Mouse (Mus musculus) frontal cortex, postnatal 10 days (tissue): ENCODE measurements around the gene Tm4sf1.

Experiments
- DNase-seq, 2 experiments: peaks; one replicate each; pipeline ENCODE4 v3.0.0; 2022; ENCODE audit warnings: low spot score in 2 of 2, mixed read lengths in 1 of 2

The Tm4sf1 gene

DNA sequence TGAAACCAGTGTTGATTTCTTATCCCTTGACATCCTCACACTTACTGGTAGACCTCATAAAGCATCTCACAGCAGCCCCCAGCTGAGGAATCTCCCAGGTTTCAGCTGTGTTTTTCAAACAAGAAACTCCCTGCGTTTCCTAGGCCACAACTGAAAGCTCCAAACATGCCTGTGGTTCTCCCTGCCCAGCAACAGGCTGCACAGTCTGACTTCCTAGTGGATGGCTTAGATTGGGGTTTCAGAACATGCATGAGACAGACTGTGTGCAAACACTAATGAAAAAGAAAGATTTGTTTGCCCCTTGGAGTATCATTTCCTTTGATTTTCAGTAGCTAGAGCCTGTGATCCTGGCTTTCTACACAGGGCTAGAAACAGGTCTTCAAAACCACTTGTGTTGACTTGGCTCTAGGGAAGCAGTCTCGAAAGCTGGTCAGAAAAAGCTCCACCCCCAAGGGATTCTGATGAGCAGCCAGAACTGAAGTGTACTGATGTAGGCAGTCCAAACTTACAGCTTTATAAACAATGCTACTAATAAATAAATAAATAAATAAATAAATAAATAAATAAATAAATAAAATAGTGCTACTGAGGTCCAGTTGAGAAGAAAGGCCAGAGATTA lies at the start of gene Tm4sf1:
Gene Tm4sf1 (minus strand): TSS at position 68 of the 619 bp plus-strand sequence.
- no peak for DNase-seq

DNA sequence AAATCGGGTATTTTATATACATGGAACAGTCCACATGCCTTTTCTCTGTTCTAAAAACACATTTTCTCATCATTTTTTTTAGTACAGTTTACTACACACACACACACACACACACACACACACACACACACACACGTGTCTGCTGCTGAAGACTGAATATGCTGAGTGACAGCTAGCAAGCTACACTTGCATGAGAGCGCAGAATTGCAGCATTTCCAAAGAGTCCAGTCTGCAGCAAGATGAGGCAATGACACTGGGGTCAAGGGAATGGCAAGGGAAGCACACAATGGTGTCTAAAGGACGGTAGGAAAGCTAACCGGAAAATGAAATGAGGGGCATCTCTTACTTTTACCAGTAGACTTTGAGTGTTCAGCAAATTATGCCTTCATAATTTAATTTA lies 43.0 kb upstream of the Tm4sf1 start:
- no peak for DNase-seq

DNA sequence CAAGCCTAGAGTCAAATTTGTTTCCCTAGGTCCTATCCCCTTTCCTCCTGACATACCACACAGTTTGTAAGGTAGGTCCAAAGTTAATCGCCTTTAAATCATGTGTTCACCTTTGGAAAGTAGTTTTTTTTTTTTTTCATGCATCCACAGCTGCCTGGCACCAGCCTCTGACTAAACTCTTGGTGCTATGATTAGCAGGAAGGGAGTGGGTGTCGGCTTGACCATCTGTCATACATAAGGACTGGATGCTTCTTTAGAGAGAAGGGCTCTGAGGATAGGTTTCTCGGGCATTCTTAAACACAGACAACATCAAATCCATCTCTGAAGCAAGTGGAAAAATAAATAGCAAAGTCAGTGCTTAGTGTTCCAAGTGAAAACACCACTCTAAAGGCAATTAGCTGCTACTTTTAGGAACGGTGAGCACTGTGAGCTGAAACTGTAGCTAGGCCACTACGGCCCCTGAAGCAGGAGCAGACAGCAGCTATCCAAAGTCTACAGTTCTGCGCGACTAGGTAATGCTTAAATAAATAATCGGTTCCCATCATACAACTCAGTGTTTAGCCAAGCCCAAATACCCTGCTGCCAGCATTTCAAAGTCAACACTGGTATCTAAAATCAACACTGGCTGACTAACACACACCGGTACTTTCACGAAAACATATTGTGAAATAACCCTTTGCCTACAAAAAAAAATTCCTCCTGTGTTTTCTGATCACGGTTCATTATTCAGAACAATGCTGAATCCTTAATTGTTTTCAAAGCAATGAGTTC lies 42.2 kb upstream of the Tm4sf1 start:
- DNase-seq, result peak; percentile 16 to 20

- no peak for DNase-seq
Measured at GRCm38 (mm10) chr3:57342976-57343375, 41.2 kb upstream of the Tm4sf1 start.

DNA sequence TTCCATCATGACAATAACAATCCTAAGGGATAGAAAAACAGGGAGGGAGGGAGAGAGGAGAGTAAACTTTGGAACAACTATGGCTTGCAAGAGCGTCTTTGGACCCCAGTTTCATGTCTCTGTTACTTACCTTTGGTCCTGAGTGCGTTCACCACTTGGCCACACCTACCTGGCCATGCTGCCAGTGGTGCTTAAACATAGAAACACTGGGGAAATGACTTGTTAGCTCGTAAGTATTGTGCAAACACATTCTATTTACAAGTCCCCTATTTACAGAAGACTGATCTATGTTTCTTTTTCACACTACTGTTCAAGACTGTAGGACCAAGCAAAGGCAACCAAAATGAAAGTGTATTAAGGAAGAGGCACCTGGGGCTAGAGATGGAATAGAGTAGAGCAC lies 39.5 kb upstream of the Tm4sf1 start:
- DNase-seq, result no peak

DNA sequence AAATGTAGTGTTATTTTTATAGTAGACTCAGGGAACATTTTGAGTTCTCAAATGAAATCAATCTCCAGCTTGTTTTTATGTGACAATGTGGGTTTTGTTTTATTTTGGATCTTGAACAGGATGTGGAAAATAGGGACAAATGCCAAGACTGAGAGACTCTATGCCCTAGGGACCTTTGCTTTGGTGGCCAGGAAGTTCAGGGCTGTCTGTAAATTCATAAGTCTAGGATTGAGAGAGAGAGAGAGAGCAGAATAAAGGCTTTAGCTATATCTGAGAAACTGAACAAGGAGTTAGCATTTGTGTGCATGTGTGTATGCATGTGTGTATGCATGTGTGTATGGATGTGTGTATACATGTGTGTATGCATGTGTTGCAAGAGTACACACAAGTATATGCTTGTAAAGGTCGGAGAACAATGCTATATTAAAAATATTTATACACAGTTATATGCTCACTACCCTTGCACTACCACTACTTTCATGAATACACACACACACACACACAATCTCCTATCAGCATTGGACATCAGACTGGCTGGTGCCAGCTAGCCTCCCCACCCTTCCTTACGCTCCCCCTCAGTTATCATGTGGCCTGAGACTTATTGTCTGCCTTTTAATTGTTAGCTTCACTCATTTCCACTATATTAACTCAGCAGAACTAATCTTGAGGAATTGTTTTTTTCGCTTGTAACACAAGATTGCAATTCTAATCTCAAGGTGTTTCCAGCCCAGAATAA lies 33.5 kb upstream of the Tm4sf1 start:
- DNase-seq, result no peak

- DNase-seq, result no peak
Measured at GRCm38 (mm10) chr3:57327941-57328340, 26.2 kb upstream of the Tm4sf1 start.

GRCm38 (mm10) chr3:57307076-57307475 lies 5.3 kb upstream of the Tm4sf1 start:
- no peak for DNase-seq

GRCm38 (mm10) chr3:57305564-57305963 lies 3.8 kb upstream of the Tm4sf1 start:
- no peak for DNase-seq

- DNase-seq, result no peak
Measured at GRCm38 (mm10) chr3:57304484-57304883, 2.7 kb upstream of the Tm4sf1 start.

- DNase-seq, result no peak
Measured at GRCm38 (mm10) chr3:57304050-57304449, 2.3 kb upstream of the Tm4sf1 start.

DNA sequence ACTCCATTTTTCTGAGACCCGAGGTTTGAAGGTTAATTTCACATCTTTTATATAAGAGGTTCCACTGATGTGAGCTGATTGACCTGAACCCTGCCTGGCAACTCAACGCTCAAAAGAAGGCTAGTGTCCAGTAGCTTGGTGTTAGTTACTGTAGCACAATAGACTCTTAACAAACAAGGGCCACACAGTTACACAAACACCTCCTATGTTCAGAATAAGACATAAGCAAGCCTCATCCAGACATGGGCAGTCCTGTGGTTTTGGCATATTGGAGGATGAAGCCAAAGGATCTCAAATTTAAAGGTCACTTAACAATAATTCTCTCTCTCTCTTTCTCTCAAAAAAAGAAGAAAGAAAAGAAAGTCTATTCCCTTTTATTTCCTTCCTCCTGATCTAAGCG lies 1.7 kb upstream of the Tm4sf1 start:
- DNase-seq, result no peak

- no peak for DNase-seq
Measured at GRCm38 (mm10) chr3:57302886-57303285, 1.1 kb upstream of the Tm4sf1 start.

DNA sequence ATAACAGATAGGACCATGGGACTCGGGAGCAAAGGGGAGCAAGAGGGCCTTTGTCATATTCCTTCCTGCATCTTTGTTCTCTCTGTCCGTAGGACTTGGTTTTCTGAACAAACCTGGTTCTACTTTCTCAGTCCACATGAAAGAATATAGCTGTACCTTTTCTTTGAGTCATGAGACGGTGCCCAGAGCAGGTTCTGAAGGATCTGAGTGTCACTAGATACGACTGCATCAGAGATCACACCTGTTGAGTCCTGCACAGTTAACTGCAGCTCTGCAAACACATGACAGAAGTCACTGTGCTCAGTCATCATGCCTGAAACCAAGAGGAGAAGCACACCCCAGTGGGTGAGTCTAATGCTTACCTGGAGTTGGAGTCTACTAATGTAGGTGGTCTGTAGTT lies 422 bp downstream of the Tm4sf1 start:
- no peak for DNase-seq

DNA sequence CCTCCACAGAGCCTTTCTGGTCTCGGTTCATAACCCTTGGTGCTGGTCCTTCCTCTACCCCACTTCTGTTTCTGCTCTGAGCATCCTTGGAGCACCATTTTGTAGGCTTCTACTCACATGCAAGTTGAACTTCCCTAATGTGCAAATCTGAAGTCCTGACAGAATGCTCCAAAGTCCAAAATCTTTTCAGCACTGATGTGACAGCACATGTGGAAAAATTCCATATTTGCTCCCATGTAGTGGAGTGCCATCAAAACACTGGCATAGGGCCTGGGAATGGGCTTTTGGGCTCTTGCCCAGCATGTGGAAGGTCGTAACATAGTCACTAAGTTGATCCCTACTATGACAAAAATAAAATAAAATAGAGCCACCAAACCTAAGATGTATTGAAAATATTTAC lies 3.8 kb downstream of the Tm4sf1 start:
- no peak for DNase-seq

- no peak for DNase-seq
Measured at GRCm38 (mm10) chr3:57296574-57296973, 5.2 kb downstream of the Tm4sf1 start.

GRCm38 (mm10) chr3:57295631-57296030 lies 6.2 kb downstream of the Tm4sf1 start:
- DNase-seq, result no peak

DNA sequence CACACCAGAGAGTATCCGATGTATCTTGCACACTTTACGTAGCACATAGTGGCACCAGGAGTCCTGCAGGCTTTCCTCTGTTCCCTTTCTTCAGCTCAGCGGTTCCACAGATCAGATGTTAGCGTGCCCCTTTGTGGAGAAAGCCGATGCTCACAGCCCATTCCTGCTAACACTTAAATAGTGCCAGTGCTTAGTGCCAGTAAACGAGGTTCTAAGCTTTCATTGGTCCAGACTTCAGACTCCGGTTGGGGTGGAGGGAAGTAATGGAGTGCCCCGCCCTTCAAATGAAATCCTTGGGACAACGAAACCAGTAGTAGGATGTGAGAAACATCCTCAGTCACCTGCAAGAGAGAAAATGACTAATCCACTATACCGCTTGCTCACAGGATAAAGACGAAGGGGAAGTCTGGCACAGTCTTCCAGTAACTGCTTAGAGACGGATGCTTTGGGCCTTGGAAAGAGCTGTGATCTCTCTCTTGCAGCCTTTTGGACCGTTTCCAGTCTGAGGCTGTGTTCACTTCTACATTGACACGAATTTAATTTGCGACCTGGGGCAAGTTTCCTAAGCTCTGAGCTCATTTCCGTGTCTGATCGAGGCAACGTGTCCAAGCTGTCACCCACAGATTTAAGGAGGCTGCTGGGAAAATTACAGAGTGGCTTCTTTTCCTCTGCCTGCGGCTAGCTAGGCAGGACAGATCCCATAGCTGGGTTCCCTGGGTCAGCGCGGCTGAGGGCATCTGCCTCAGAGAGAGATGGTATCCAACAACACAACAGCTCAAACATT lies 6.9 kb downstream of the Tm4sf1 start:
- no peak for DNase-seq

GRCm38 (mm10) chr3:57293925-57294324 lies 7.9 kb downstream of the Tm4sf1 start:
- no peak for DNase-seq

GRCm38 (mm10) chr3:57292826-57293225 lies 9.0 kb downstream of the Tm4sf1 start:
- no peak for DNase-seq

GRCm38 (mm10) chr3:57288944-57289491 lies 12.8 kb downstream of the Tm4sf1 start:
- no peak for DNase-seq
